Mouse (Mus musculus) hindbrain, embryonic 11.5 days (tissue): Measurements from ENCODE around the gene A730015C16Rik. TPM values are rescaled to one million over a fixed set of nuclear protein-coding genes. Genes with fewer than 3 reads are reported as not detected.

Experiments used
- ATAC-seq: fragments of 200-750 bp; cut with Nextera tagmentation; 2 replicates; pipeline ENCODE4 v1.8.0; 2017; ENCODE audit warnings: mild to moderate bottlenecking, moderate TSS enrichment, moderate library complexity; ENCODE audit not compliant: low FRiP score
- DNase-seq: peaks from one replicate; pipeline ENCODE4 v3.0.0-alpha.2; 2015; ENCODE audit warnings: low spot score
- H3K27ac ChIP-seq: fragments of 300-500 bp; sonication (generic); 2 replicates; pipeline ENCODE4 v1.5.1; 2014; ENCODE audit warnings: mild to moderate bottlenecking, low read depth, low read length
- H3K27me3 ChIP-seq: fragments of 300-500 bp; sonication (generic); 2 replicates; pipeline ENCODE4 v1.6.1; 2014; ENCODE audit warnings: mild to moderate bottlenecking, low read length, moderate library complexity, mixed read lengths; ENCODE audit not compliant: control insufficient read depth, insufficient read depth
- H3K36me3 ChIP-seq: fragments of 300-500 bp; sonication (generic); 2 replicates; pipeline ENCODE4 v1.6.1; 2014; ENCODE audit warnings: mild to moderate bottlenecking, low read length, moderate library complexity, mixed read lengths; ENCODE audit not compliant: control insufficient read depth, insufficient read depth
- H3K4me1 ChIP-seq: fragments of 300-500 bp; sonication (generic); replicated peaks from 2 replicates; pipeline ENCODE4 v1.6.1; 2014; ENCODE audit warnings: low read length, mixed read lengths; ENCODE audit not compliant: control insufficient read depth, insufficient read depth
- H3K4me2 ChIP-seq: fragments of 300-500 bp; sonication (generic); replicated peaks from 2 replicates; pipeline ENCODE4 v1.6.1; 2014; ENCODE audit warnings: mild to moderate bottlenecking, low read depth, low read length
- H3K4me3 ChIP-seq: fragments of 300-500 bp; sonication (generic); 2 replicates; pipeline ENCODE4 v1.5.1; 2014; ENCODE audit warnings: low read depth, low read length
- H3K9ac ChIP-seq: fragments of 300-500 bp; sonication (generic); 2 replicates; pipeline ENCODE4 v1.6.1; 2014; ENCODE audit warnings: low read depth, low read length
- H3K9me3 ChIP-seq: fragments of 300-500 bp; sonication (generic); 2 replicates; pipeline ENCODE4 v1.6.1; 2016; ENCODE audit warnings: low read length; ENCODE audit not compliant: control insufficient read depth
- WGBS: fragments of 180-500 bp; shearing (Covaris S2); extraction: QIAGEN DNeasy Blood & Tissue Kit; methylation state at CpG from one replicate; pipeline ENCODE4 v1.1.7; 2014; 5-methylcytosine and 5-hydroxymethylcytosine counted together
- polyA plus RNA-seq: library from polyadenylated mRNA; unstranded; fragments of >200 nt; fragmentation: Nextera tagmentation; extraction: Ambion mirVana; gene quantifications from 2 replicates; pipeline ENCODE4 v1.2.1, GENCODE M21; 2014

The A730015C16Rik gene
- polyA plus RNA-seq, 1 experiment from 2014 or later: 3.3 TPM

DNA sequence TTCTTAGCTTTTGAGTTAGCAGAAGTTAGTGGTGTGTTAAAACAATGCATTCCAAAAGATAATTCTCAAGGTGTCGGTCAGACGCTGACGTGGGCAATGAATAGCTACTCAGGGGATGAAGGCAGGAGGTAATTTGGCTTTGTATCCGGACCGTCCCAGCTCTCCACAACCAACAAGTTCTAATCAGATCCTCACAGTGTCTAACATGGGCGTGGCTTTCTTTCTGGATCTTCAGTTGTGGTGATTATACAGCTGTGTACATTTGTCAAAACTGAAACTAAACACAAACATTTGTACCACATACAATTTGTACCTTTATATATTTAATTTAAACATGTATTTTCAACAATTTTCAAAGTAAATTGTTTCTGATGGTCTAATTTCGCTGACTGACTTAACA, 18.4 kb upstream of the A730015C16Rik start:
- ATAC-seq: no peak
- H3K4me1 ChIP-seq: no peaks in the 10 kb centered on the region
- no peak for DNase-seq
- H3K27ac ChIP-seq: no peak overlapping the region
- no peak overlapping the region for H3K9ac ChIP-seq
- peaks cover 2% of the 10 kb centered on the region; the same call in 1 of the 2 replicates for H3K36me3 ChIP-seq
- H3K4me3 ChIP-seq: no peak overlapping the region
- no peak overlapping the region for H3K4me2 ChIP-seq
- no peaks in the 10 kb centered on the region for H3K27me3 ChIP-seq
- H3K9me3 ChIP-seq: no peaks in the 10 kb centered on the region
- WGBS: 88% methylated on average over 7 of the region's 7 CpGs

DNA sequence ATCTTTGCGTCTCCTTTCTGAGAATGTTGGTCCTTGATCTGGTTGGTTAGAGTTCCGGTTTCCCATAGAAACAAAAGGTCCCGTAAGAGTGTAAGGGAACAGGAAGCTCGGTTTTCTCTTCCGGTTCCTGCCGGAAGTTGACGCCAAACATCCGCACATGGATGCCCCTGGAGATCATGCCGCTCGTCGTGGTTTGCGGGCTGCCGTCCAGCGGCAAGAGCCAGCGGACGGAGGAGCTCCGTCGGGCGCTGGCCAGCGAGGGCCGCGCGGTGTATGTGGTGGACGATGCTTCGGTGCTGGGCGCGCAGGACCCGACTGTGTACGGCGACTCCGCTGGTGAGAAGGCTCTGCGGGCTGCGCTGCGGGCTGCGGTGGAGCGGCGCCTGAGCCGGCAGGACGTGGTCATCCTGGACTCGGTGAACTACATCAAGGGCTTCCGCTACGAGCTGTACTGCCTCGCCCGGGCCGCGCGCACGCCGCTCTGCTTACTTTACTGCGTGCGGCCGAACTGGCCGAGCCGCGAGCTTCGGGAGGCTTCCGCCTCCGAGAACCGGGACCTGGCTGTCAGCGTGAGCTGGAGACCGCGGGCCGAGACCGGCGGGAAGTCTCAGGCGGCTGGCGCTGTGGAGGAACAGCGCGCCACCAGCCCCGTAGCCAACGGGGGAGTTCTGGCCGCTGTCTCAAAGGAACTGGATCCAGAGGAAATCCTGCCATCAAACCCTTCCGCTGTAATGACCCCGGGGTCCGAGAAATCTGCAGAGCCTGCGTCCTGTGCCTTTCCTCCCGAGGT, 509 bp downstream of the A730015C16Rik start, which contains the start of gene Kti12:
Kti12 (plus strand) TSS at position 71 of the 790 bp plus-strand sequence.
- Histone ChIP-seq H3K27ac (peak within 1 kb of the TSS; percentile 77), H3K27me3 (no peaks in the 10 kb centered on the region), H3K9ac (peak within 1 kb of the TSS; percentile 77), H3K36me3 (no peaks in the 10 kb centered on the region), H3K4me2 (peak within 1 kb of the TSS; percentile 95), H3K4me3 (peak within 1 kb of the TSS; percentile 94), H3K4me1 (peaks cover 3% of the 10 kb centered on the region; the same call in 1 of the 2 replicates), H3K9me3 (no peaks in the 10 kb centered on the region)
- DNase-seq (peak; percentile 84), ATAC-seq (peak; percentile 85)
- WGBS: under 1% methylated on average over 77 of the region's 77 CpGs

DNA sequence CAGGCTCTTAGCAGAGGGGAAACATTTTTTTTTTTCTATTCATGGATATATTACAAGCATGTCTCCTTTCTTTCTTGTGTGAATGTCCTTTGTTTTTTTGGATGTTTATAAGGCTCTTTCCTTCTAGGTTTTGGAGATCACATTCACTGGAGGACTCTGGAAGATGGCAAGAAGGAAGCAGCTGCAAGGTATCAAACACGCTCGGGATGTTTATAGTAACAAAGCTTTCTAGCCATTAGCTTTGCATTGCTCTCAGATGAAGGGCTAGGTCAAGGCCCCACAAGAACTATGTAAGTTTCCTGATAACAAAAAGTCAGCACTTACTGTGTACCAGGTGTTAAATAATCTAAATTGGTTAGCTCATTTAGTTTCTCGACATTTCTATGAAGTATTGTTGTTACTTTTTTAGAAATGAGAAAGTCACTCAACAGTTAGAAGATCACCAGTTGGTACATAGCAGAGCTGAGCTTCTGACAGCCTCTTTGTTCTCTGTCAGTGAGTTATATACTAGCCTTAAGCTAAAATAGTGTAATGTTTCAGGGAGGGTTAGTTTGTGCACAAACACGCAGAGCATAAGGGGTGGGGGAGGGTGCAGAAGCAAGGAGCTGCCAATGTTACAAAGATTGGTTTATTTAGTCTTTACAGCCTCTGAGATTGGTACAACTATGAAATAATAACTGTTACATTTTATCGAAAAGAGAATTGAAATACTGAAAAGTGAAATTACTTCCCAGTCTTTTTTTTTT, 2.4 kb downstream of the A730015C16Rik start:
- H3K9me3 ChIP-seq: no peaks in the 10 kb centered on the region
- DNase-seq (no peak), ATAC-seq (no peak)
- 88% methylated on average over 5 of the region's 5 CpGs for WGBS
- no peak overlapping the region for H3K27ac ChIP-seq
- no peak overlapping the region for H3K9ac ChIP-seq
- H3K4me2 ChIP-seq: no peak overlapping the region
- H3K4me1 ChIP-seq: peaks cover 3% of the 10 kb centered on the region; the same call in 1 of the 2 replicates
- H3K36me3 ChIP-seq: no peaks in the 10 kb centered on the region
- no peaks in the 10 kb centered on the region for H3K27me3 ChIP-seq
- H3K4me3 ChIP-seq: no peak overlapping the region

DNA sequence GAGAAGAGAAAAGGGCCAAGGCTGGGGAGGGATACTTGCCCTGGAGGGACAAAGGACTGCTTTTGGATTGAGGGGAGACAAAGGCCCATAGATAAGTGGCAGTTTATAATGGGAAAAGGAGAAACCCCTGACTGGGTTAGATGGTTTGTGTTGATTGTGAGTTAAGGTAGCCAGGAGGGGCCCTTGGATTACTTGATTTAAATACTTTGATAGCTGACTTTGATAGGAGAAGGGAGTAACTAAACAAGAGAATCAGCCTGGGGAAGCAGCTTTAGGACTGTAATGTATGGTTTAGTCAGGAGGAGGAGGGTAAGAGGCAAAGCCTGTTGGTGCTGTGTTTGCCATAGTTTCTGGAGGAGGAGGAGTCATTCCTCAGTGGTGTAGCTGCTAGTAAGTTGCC, 5.1 kb downstream of the A730015C16Rik start:
- Histone ChIP-seq H3K27me3 (no peaks in the 10 kb centered on the region), H3K9ac (no peak overlapping the region; the same call in 1 of the 2 replicates), H3K9me3 (no peaks in the 10 kb centered on the region), H3K27ac (no peak overlapping the region; the same call in 1 of the 2 replicates), H3K4me2 (no peak overlapping the region), H3K4me3 (no peak overlapping the region), H3K36me3 (no peaks in the 10 kb centered on the region), H3K4me1 (0 out of 2 replicates have a peak, but pooled peaks cover 3% of the 10 kb centered on the region)
- DNase-seq (no peak), ATAC-seq (no peak)

DNA sequence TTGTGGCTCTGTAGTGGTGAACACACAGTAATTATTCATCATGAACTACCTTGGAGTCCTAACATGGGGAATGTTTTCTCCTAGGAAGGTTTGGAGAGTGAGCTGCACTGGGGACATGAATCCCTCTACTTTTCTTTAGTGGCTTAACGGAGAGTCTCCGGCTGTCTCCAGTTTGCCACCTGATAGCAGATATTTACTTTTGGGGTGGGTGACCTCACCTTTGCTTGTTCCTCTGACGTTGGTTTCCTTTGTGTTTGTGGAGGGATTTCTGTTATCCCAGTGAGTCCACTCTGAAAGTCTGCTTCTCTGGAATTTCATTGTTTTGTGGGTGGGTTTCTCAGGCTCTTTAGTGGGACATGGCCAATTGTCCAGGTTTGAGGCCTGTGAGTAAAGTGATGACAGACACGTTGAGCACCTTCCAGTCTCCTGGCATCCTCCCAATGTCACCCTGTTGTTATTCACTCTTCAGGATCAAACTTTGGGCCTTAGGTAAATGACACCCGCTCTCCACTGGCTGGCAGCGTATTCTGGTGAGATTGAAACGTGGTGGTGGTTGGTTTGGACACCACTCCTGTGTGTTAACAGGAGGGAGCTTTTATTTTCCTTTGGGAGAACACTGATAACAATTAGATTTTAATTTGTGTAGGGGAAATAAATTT, 6.4 kb downstream of the A730015C16Rik start:
- Histone ChIP-seq H3K27ac (no peak overlapping the region), H3K27me3 (no peaks in the 10 kb centered on the region), H3K4me2 (no peak overlapping the region), H3K9me3 (no peaks in the 10 kb centered on the region), H3K9ac (no peak overlapping the region), H3K4me1 (0 out of 2 replicates have a peak, but pooled peaks cover 3% of the 10 kb centered on the region), H3K4me3 (no peak overlapping the region), H3K36me3 (no peaks in the 10 kb centered on the region)
- DNase-seq: no peak
- no peak for ATAC-seq
- WGBS: 91% methylated on average over 7 of the region's 7 CpGs

DNA sequence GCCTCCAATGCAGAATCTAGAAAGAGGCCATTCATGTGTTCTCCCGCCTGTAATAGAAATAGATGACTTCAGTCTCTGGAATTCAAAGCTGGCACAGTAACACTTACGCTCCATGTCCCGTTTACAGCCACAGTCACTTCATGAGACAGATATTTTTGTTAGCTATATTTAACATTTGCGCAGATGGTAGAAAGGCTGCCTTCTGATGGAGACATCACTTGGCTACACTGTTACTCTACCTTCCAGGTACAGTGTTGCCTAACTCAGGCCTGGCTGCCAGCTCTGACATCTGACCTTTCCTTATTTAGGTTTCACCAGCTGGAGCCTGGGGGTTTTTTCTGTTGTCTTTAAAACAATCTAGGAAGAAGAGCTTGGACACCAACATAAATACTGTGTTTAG, 10.4 kb downstream of the A730015C16Rik start:
- 89% methylated on average over 4 of the region's 4 CpGs for WGBS
- no peak for ATAC-seq
- Histone ChIP-seq H3K36me3 (no peaks in the 10 kb centered on the region), H3K4me2 (no peak overlapping the region), H3K9me3 (no peaks in the 10 kb centered on the region), H3K27ac (no peak overlapping the region), H3K27me3 (no peaks in the 10 kb centered on the region), H3K9ac (no peak overlapping the region), H3K4me1 (peaks cover 4% of the 10 kb centered on the region; the same call in 1 of the 2 replicates), H3K4me3 (no peak overlapping the region)
- no peak for DNase-seq

DNA sequence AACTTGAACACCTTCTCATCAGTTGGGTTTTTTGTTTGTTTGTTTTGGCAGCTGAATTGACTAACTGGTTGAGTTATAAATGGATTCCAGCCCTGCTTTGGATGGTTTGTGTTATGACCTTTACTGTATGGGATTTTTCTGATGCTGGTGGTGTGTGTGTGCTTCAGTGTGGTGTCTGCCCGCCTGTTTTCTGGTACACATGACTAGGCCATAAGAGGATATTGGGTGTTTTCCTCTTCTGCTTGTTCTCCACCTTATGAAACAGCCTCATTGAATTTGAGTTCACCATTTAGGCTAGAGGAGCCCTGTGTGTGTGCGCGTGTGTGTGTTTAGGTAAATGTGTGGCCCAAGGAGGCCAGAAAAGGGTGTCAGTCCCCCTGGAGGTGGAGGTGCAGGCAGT, 12.9 kb downstream of the A730015C16Rik start:
- no peak overlapping the region for H3K27ac ChIP-seq
- no peak for ATAC-seq
- WGBS: 61% methylated on average over 3 of the region's 3 CpGs

DNA sequence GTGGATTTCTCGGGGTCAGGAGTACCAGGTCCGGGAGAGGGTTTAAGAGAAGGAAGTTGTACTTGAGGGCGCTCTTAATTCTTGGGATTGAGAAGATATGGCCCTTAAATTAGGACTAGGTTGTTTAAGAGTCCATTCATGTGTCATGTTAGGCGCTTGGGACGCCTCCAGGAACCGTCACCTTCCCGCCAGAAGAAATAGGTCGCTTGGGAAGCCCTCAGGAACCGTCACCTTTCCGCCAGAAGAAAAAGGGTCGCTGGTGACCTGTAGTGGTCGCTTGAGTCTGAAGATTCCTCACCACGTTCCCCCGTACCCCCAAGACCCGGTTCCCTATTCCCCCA, 13.5 kb downstream of the A730015C16Rik start:
- DNase-seq (peak; percentile 39), ATAC-seq (no peak)
- H3K27me3 ChIP-seq: no peaks in the 10 kb centered on the region
- under 1% methylated on average over 15 of the region's 15 CpGs for WGBS
- H3K4me3 ChIP-seq: peak overlapping the region; percentile 97
- peak overlapping the region; percentile 98 for H3K27ac ChIP-seq
- peak overlapping the region; percentile 68 for H3K4me2 ChIP-seq
- no peaks in the 10 kb centered on the region for H3K36me3 ChIP-seq
- H3K4me1 ChIP-seq: peaks cover 4% of the 10 kb centered on the region; the same call in 1 of the 2 replicates
- H3K9me3 ChIP-seq: no peaks in the 10 kb centered on the region
- H3K9ac ChIP-seq: peak overlapping the region; percentile 99

More for the DNA sequence above, 12.9 kb downstream of the A730015C16Rik start:
- Histone ChIP-seq H3K4me3 (peak overlapping the region; percentile 97), H3K9me3 (no peaks in the 10 kb centered on the region), H3K4me2 (peak overlapping the region; percentile 68), H3K27me3 (no peaks in the 10 kb centered on the region), H3K9ac (peak overlapping the region; percentile 99; the same call in 1 of the 2 replicates), H3K36me3 (no peaks in the 10 kb centered on the region), H3K4me1 (peaks cover 4% of the 10 kb centered on the region; the same call in 1 of the 2 replicates)
- DNase-seq: no peak
